Mouse (Mus musculus): ENCODE measurements around the gene March1. TPM values are rescaled to one million over a fixed set of nuclear protein-coding genes. Genes with fewer than 3 reads are reported as not detected.

March1 gene
- 1 to 10 TPM in 1 of 2 experiments, under 1 TPM in 1; 0.54 to 1.2 TPM for polyA plus RNA-seq (2017; shearing (Covaris generic))

DNA sequence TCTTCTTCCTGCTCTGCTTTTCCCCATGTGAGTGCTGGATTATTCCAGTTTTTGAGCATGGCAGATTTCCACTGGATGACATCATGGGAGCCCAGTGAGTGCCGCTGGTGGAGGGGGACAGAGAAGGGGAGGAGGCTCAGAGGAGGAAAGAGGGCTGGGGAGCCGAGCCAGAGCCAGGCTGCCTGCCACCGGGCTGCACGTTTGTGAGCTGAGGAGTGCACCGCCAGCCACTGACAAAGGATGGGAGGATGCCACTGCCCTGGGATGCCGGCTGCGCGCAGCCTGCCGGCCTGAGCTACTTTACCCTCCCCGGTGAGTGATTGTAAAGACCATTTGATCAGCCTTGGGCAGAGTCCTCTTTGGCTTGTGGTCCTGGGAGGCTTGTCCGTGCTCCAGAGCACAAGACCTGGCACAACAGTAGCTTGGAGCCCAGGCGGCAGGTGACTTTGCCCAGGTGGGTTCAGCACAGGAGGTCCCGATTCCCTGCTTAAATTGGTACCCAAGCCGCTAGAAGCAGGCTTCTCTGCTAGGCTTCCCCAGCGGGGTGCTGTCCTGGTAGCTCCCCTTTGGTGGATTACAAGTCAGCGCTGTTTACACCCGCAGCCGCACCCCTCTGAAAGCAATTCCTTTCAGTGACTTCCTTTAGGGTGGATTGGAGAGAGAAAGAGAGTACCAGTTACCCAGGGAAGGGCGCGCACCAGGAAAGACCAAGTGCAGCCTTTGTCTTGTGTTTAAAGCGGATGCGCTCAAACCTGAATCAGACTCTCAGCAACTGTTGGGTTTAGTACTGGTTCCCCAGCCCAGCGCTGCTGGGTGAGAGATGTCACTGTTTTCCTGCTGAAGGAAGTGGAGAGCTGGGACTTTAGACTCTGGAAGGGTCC is at the start of gene March1:
Gene March1 (plus strand): TSS at position 30 of the 881 bp plus-strand sequence.

DNA sequence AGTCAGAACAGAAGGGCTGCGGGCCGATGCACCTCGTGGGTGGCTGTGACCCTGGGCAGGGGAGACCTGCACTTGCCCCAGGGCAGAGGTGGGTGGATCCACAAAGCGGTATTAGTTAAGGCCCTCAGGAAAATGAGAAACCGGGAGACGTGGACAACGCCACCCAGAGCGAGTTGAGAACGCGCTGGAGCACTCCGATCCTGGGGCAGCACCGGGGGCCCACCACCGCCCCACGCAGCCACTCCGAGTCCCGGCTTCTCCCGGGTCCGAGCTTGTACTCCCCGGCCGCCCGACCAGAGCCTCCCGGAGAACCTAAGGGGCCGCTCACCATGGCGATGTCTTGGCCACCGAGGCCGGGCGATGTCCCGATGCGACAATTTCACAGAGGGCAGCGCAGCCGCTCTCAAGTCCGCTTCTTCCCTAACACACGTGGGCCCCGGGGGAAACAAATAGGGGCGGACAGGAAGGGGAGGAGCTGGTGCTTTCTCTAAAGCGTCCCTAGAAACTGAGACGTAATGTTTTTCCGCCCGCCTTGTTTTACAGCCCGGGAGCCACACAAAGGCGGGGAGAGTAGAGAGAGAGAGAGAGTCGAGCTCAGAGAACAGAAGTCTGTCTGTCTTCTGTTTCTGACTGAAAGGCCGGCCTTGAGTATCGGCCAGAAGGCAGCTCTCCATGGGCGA is 868.5 kb downstream of the March1 start, which contains the start of gene Tma16:
Gene Tma16 (minus strand): TSS at position 447 of the 680 bp plus-strand sequence.

GRCm38 (mm10) chr8:66511537-66511936 is 893.8 kb downstream of the March1 start, which contains the start of gene Tktl2:
Gene Tktl2, plus strand, starts transcription at chr8:66511756.

